Mouse (Mus musculus) liver, embryonic 14.5 days (tissue): ENCODE results near the gene Slc29a1. TPM values are rescaled to one million over a fixed set of nuclear protein-coding genes. Genes with fewer than 3 reads are reported as not detected.

ENCODE experiments used
- ATAC-seq: fragments of 200-750 bp; cut with Nextera tagmentation; 2 replicates; pipeline ENCODE4 v1.8.0; 2017; ENCODE audit warnings: moderate number of reproducible peaks, mild to moderate bottlenecking, moderate library complexity; ENCODE audit not compliant: insufficient read depth
- DNase-seq, 3 experiments: peaks; one replicate each; pipeline ENCODE4 v3.0.0-alpha.2; 2012 to 2013; ENCODE audit warnings: low read depth in 3 of 3, low spot score in 3 of 3
- H3K27ac ChIP-seq: fragments of 300-500 bp; sonication (generic); 2 replicates; pipeline ENCODE4 v1.5.1; 2014; ENCODE audit warnings: moderate library complexity, mild to moderate bottlenecking, control low read depth, inconsistent platforms
- H3K27me3 ChIP-seq: fragments of 300-500 bp; sonication (generic); 2 replicates; pipeline ENCODE4 v1.6.1; 2014; ENCODE audit warnings: mild to moderate bottlenecking, low read length, moderate library complexity; ENCODE audit not compliant: control insufficient read depth, insufficient read depth
- H3K36me3 ChIP-seq: fragments of 300-500 bp; sonication (generic); replicated peaks from 2 replicates; pipeline ENCODE4 v1.6.1; 2014; ENCODE audit warnings: low read depth; ENCODE audit not compliant: control insufficient read depth, insufficient read depth
- H3K4me1 ChIP-seq, 2 experiments: fragments of 200-500 bp in 1 of 2; fragments of 300-500 bp in 1 of 2; sonication (generic) in 1 of 2; replicated peaks; 2 replicates each; pipeline ENCODE4 v1.6.1; 2012 to 2014; ENCODE audit warnings: antibody characterized with exemption in 1 of 2, inconsistent platforms in 1 of 2, low read length in 1 of 2; ENCODE audit not compliant: control insufficient read depth in 2 of 2, insufficient read depth in 2 of 2
- H3K4me2 ChIP-seq: fragments of 300-500 bp; sonication (generic); 2 replicates; pipeline ENCODE4 v1.6.1; 2014; ENCODE audit warnings: low read depth, mild to moderate bottlenecking, control low read depth, moderate library complexity
- H3K4me3 ChIP-seq, 2 experiments: fragments of 200-500 bp in 1 of 2; fragments of 300-500 bp in 1 of 2; sonication (generic) in 1 of 2; 2 replicates each; pipeline ENCODE4 v1.5.1; 2012 to 2014; ENCODE audit warnings: low read depth in 2 of 2, low read length in 2 of 2, mild to moderate bottlenecking in 2 of 2, control low read depth in 1 of 2, inconsistent platforms in 1 of 2, moderate library complexity in 1 of 2; ENCODE audit not compliant: insufficient read depth in 1 of 2
- H3K9ac ChIP-seq: fragments of 300-500 bp; sonication (generic); replicated peaks from 2 replicates; pipeline ENCODE4 v1.6.1; 2014; ENCODE audit warnings: mild to moderate bottlenecking, control low read depth, moderate library complexity
- H3K9me3 ChIP-seq: fragments of 300-500 bp; sonication (generic); 2 replicates; pipeline ENCODE4 v1.6.1; 2016; ENCODE audit warnings: low read length, mixed read lengths; ENCODE audit not compliant: control insufficient read depth
- CTCF ChIP-seq: IDR thresholded peaks from 2 replicates; pipeline ENCODE4 v1.5.1; 2016; ENCODE audit warnings: antibody characterized with exemption, low read depth, control low read depth
- EP300 ChIP-seq: IDR thresholded peaks from 2 replicates; pipeline ENCODE4 v1.6.1; 2016; ENCODE audit warnings: antibody characterized with exemption, low read depth
- WGBS: fragments of 180-500 bp; shearing (Covaris S2); extraction: QIAGEN DNeasy Blood & Tissue Kit; methylation state at CpG from one replicate; pipeline ENCODE4 v1.1.7; 2014; ENCODE audit not compliant: insufficient replicate concordance; 5-methylcytosine and 5-hydroxymethylcytosine counted together
- polyA plus RNA-seq, 2 experiments: library from polyadenylated mRNA; depleted of rRNA in 1 of 2; stranded (reverse) in 1 of 2; unstranded in 1 of 2; fragments of >200 nt; fragmentation: Nextera tagmentation in 1 of 2; extraction: Ambion mirVana in 1 of 2; gene quantifications; 2 replicates each; pipeline versions ENCODE4 v1.2.1 to v1.2.3; 2012 to 2014

Slc29a1 gene
- polyA plus RNA-seq, 2 experiments = 152 to 177 TPM

GRCm38 (mm10) chr17:45612921-45613320, 13.5 kb upstream of the Slc29a1 start:
- WGBS = 48% methylated on average over 7 of the region's 7 CpGs

GRCm38 (mm10) chr17:45612008-45612407, 12.6 kb upstream of the Slc29a1 start:
- Histone ChIP-seq H3K9ac (no peak overlapping the region), H3K27ac (no peak overlapping the region), H3K9me3 (no peaks in the 10 kb centered on the region), H3K4me1 (peaks cover 6 to 21% of the 10 kb centered on the region in 2 experiments), H3K36me3 (no peaks in the 10 kb centered on the region), H3K27me3 (no peaks in the 10 kb centered on the region), H3K4me3 (no peak overlapping the region), H3K4me2 (no peak overlapping the region)
- TF ChIP-seq CTCF (no peak), EP300 (no peak)
- no peak for DNase-seq
- WGBS = 55% methylated on average over 8 of the region's 8 CpGs
- ATAC-seq = no peak

More at GRCm38 (mm10) chr17:45612921-45613320, 13.5 kb upstream of the Slc29a1 start:
- ATAC-seq = no peak
- no peak for DNase-seq
- Histone ChIP-seq H3K27ac (no peak overlapping the region), H3K4me3 (no peak overlapping the region), H3K4me2 (no peak overlapping the region), H3K27me3 (no peaks in the 10 kb centered on the region), H3K36me3 (no peaks in the 10 kb centered on the region), H3K9ac (no peak overlapping the region), H3K9me3 (no peaks in the 10 kb centered on the region), H3K4me1 (peaks cover 6 to 21% of the 10 kb centered on the region in 2 experiments)
- TF ChIP-seq EP300 (no peak), CTCF (no peak)

- no peak overlapping the region; the same call in 1 of the 2 replicates for H3K9ac ChIP-seq
- peak overlapping the region; percentile 54 for H3K4me2 ChIP-seq
- WGBS = 23% methylated on average over 5 of the region's 5 CpGs
- no peaks in the 10 kb centered on the region for H3K27me3 ChIP-seq
- H3K36me3 ChIP-seq = no peaks in the 10 kb centered on the region
- peak overlapping the region in 1 of 2 experiments; percentile 39; a peak in 1 of 4 replicates for H3K4me3 ChIP-seq
- TF ChIP-seq EP300 = peak; percentile 64
- no peak for TF ChIP-seq CTCF
- ATAC-seq (peak; percentile 87), DNase-seq (peak in 1 of 3 experiments; percentile 58)
- peak overlapping the region; percentile 52 for H3K27ac ChIP-seq
- no peaks in the 10 kb centered on the region for H3K9me3 ChIP-seq
- H3K4me1 ChIP-seq = peaks cover 6 to 21% of the 10 kb centered on the region in 2 experiments
Observed at GRCm38 (mm10) chr17:45610144-45610866, 10.9 kb upstream of the Slc29a1 start.

- Histone ChIP-seq H3K9me3 (no peaks in the 10 kb centered on the region), H3K4me1 (peaks cover 6 to 21% of the 10 kb centered on the region in 2 experiments), H3K36me3 (no peaks in the 10 kb centered on the region), H3K4me2 (no peak overlapping the region), H3K27ac (no peak overlapping the region), H3K4me3 (no peak overlapping the region), H3K9ac (no peak overlapping the region), H3K27me3 (no peaks in the 10 kb centered on the region)
- WGBS = 66% methylated on average over 4 of the region's 4 CpGs
- TF ChIP-seq CTCF (no peak), EP300 (no peak)
- peak; percentile 36; the same call in 1 of the 2 replicates for ATAC-seq
- no peak for DNase-seq
Observed at GRCm38 (mm10) chr17:45608396-45608795, 9.0 kb upstream of the Slc29a1 start.

- no peaks in the 10 kb centered on the region for H3K36me3 ChIP-seq
- ATAC-seq (no peak), DNase-seq (no peak)
- no peak overlapping the region for H3K9ac ChIP-seq
- H3K27ac ChIP-seq = no peak overlapping the region
- no peak overlapping the region for H3K4me3 ChIP-seq
- H3K27me3 ChIP-seq = no peaks in the 10 kb centered on the region
- WGBS = 70% methylated on average over 15 of the region's 15 CpGs
- H3K9me3 ChIP-seq = no peaks in the 10 kb centered on the region
- no peak for TF ChIP-seq EP300
- no peak for TF ChIP-seq CTCF
- H3K4me2 ChIP-seq = no peak overlapping the region
- peaks cover 6 to 17% of the 10 kb centered on the region in 2 experiments for H3K4me1 ChIP-seq
Observed at GRCm38 (mm10) chr17:45606992-45607879, 7.8 kb upstream of the Slc29a1 start.
